Mouse (Mus musculus) bone marrow, adult 2 months (tissue): ENCODE results near the gene BC030867. TPM values are rescaled to one million over a fixed set of nuclear protein-coding genes. Genes with fewer than 3 reads are reported as not detected.

ENCODE experiments used
- H3K27ac ChIP-seq: fragments of 200-500 bp; 2 replicates; pipeline ENCODE4 v1.5.1; 2012; ENCODE audit warnings: low read depth, mild to moderate bottlenecking, control low read depth, inconsistent platforms, low read length; ENCODE audit not compliant: control insufficient read depth, poor library complexity, insufficient read depth
- H3K4me1 ChIP-seq: fragments of 200-500 bp; 2 replicates; pipeline ENCODE4 v1.6.1; 2011; ENCODE audit warnings: low read length; ENCODE audit not compliant: control insufficient read depth, insufficient read depth
- H3K4me3 ChIP-seq: fragments of 200-500 bp; replicated peaks from 2 replicates; pipeline ENCODE3; 2011; ENCODE audit warnings: mild to moderate bottlenecking, low read depth, low read length, control low read depth; ENCODE audit not compliant: control insufficient read depth
- CTCF ChIP-seq: fragments of 200-500 bp; IDR thresholded peaks from 2 replicates; pipeline ENCODE4 v1.5.1; 2011; ENCODE audit warnings: low read length, control low read depth; ENCODE audit not compliant: control insufficient read depth, insufficient read depth
- POLR2A ChIP-seq: fragments of 200-500 bp; IDR thresholded peaks from 2 replicates; pipeline ENCODE4 v1.6.1; 2011; ENCODE audit warnings: low read depth, mild to moderate bottlenecking, control low read depth, low read length, borderline replicate concordance; ENCODE audit not compliant: control insufficient read depth
- WGBS: fragments of 180-500 bp; shearing (Covaris S2); methylation state at CpG from one replicate; pipeline ENCODE4 v1.1.7; 2018; 5-methylcytosine and 5-hydroxymethylcytosine counted together
- polyA plus RNA-seq: library from polyadenylated mRNA; stranded (reverse); fragments of >200 nt; gene quantifications from 2 replicates; pipeline ENCODE4 v1.2.4, GENCODE M21; 2011; ENCODE audit warnings: low replicate concordance; ENCODE audit not compliant: missing spikeins, insufficient read depth, insufficient read length

Gene BC030867
- polyA plus RNA-seq, 1 experiment, result 39.2 TPM

DNA sequence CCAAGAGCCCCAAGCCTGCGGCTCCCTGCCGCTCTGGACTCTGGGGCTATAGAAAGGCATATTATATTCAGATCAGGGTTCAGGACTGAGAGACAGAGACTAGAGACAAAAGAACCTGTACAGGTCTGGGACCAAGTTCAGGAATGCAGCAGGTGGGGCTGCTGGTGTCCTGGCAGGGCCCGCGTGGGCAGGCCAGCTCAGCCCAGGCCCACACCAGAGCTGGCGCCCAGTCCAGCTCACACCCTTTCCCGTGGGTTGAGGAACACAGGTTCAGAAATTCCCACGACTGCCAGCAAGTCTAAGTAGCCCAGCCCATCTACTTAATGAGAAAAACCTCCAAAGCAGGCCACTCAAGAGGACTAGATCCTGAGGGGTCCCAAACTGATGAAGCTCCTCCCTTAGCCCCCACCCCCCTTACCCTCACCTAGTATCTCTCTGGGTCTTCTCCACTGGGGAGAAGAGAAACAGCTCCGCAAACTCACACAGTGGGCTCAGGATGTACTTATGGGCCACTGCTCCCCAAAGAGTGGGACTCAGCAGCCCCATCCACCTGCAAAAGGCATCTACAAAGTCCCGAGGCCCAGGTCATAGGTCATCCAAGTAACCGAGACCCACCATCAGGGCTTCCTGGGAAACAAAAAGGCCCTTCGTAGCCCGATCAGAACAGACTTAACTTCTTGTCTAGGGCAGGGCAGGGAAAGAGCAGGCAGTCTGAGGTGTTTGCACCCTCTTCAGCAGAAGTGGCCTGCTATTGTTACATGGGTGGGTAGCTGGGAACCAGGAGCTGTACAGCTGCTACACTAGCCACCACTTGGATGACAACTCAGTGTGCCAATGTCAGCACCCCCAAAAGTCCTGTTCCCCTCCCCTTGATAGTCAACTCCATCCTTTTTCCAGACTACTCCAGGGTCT, 22.4 kb upstream of the BC030867 start:
- WGBS, result 85% methylated on average over 12 of the region's 12 CpGs
- TF ChIP-seq POLR2A, result no peak
- TF ChIP-seq CTCF, result no peak
- Histone ChIP-seq H3K4me3 (no peak overlapping the region), H3K27ac (no peak overlapping the region), H3K4me1 (no peaks in the 10 kb centered on the region; the same call in 1 of the 2 replicates)

DNA sequence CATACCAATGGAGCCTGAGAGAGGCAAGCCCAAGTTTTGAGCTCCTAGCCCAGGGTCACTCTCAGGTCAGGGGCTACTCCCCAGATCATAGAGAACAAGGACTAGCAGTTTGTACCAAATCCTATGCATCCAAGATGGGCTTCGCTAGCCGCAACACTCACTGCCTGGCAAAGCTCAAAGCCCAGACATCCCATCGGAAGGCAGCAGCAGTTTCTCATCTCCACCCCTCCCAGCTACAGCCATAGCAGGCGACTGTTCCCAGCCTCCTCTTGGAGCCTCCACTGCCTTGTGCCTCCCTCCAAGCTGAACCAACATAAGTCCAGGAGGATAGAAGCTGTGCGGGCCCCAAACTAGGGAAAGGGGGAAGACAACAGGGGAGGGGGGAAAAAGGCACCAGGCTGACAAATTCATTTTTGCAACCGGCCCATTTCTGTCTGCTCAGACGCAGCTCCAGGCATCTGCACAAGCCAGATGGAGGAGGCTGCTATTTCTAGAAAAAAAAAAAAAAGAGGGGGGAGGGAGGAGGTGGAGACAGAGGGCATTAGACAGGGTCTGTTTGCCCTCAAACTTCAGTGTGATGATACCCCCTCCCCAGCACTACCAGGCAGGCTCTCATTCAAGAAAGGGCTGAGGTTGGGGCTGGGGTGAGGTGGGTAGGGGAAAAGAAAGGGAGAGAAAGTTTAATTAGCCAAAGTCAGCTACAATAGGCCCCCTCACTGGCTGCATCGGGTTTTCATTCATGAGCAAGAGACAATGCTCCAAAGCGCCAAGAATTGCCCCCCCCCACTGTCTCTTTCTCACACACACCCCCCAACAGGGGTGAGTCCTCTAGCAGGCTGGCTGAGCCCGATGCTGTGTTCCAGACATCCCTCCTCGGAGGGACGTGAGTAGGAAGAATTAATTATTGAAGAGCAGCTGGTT, 21.2 kb upstream of the BC030867 start:
- no peak overlapping the region for H3K4me3 ChIP-seq

DNA sequence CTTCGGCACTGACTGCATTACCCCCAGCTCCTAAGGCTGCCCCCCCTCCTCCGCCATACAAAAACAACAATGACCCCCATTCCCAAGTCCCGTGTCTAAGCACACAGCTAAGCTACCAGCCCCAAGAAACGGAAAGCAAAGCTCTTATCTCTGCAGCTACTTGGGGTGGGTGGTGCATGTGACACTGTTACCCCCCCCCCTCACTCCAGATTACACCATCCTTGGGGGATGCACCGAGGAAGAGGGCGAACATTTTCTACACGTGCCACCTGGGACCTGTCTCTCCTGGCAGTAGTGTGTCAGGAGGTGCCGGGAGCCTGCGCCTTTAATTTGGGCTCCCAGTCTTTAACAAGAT, 20.5 kb upstream of the BC030867 start:
- 52% methylated on average over 9 of the region's 9 CpGs for WGBS
- TF ChIP-seq POLR2A (no peak), CTCF (no peak)
- Histone ChIP-seq H3K4me3 (no peak overlapping the region), H3K27ac (no peak overlapping the region), H3K4me1 (no peaks in the 10 kb centered on the region; the same call in 1 of the 2 replicates)

More for the DNA sequence above, 21.2 kb upstream of the BC030867 start:
- TF ChIP-seq POLR2A (no peak), CTCF (no peak)
- WGBS, result 76% methylated on average over 12 of the region's 12 CpGs
- Histone ChIP-seq H3K27ac (no peak overlapping the region), H3K4me1 (no peaks in the 10 kb centered on the region; the same call in 1 of the 2 replicates)

DNA sequence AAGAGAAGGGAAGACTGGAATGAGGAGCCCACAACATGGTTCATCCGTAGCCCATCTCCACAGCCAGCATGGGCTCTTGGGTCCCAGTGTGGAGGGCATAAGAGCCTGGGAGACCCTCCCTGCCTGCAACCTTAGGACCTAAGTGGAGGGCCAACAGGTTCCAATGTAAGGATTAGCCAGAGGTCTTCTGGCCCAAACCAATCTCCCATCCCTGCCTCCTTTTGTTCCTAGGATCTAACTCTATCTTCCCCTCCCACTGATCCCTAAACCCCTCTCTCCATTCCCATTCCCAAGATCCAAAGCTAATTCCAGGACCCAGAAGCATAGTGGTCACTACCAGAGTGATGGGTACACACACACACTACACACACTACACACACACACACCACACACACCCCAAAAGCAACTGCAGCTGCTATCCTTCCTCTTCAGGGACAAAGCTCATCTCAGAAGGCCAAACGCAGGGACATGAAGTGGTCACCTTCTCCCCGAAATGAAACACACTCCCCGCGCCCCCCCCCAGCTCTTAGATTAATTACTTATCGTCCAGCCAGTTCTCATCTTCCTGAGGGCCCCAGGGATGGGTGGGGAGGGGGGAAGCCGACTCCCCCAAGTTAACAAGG, 19.9 kb upstream of the BC030867 start:
- TF ChIP-seq CTCF (no peak), POLR2A (no peak)
- no peak overlapping the region for H3K27ac ChIP-seq
- H3K4me1 ChIP-seq, result no peaks in the 10 kb centered on the region; the same call in 1 of the 2 replicates
- H3K4me3 ChIP-seq, result peak overlapping the region; percentile 84
- WGBS, result 17% methylated on average over 7 of the region's 7 CpGs

- Histone ChIP-seq H3K4me1 (no peaks in the 10 kb centered on the region; the same call in 1 of the 2 replicates), H3K27ac (peak overlapping the region; percentile 94), H3K4me3 (peak overlapping the region; percentile 84)
- TF ChIP-seq POLR2A (no peak), CTCF (no peak)
- under 1% methylated on average over 47 of the region's 47 CpGs for WGBS
These were observed 19.2 kb upstream of the BC030867 start for GRCm38 (mm10) chr11:102229331-102229953.

DNA sequence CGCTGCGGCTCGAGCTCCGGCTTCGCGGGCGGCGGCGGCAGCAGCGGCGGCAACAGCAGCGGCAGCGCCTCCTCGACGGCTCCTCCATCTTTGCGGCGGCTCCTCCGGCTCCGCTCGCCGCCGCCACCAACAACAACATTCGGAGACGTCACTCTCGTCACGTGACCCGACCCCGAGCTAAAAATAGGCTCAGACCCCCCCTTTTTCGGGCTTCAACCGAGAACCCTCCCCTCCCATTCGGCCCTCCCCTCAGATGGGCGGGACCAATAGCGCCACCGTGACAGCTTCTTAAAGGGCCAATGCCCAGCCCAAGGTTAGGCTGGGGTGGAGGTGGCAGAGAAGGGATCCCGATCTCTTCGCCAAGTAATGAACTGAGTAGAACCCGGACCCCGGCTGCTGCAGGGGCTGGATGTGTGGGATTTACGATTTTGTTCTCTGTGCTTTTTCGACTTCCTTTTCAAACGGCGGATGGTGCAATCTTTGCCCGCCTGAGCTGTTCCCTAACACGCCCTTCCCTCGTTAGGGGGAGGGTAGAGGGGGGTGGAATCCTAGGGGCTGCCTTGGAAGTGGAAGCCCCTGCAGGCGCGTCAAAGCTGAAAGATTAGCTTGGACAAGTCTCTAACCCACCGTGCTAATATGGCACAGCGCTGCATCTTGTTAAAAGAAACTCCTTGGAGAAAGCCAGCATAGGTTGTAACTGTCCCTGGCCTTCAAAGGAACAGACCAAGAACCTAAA, 18.5 kb upstream of the BC030867 start, which contains the start of gene Hdac5:
TSS of gene Hdac5 (minus strand) at position 161 of the 736 bp plus-strand sequence.
- Histone ChIP-seq H3K4me1 (no peaks in the 10 kb centered on the region; the same call in 1 of the 2 replicates), H3K27ac (peak within 1 kb of the TSS; percentile 94), H3K4me3 (peak within 1 kb of the TSS; percentile 84)
- TF ChIP-seq POLR2A, result peak; percentile 79; the same call in 1 of the 2 replicates
- 0 out of 2 replicates have a peak, but pooled peaks have one; percentile 13 for TF ChIP-seq CTCF
- WGBS, result 1% methylated on average over 48 of the region's 49 CpGs

GRCm38 (mm10) chr11:102236022-102236421, 12.7 kb upstream of the BC030867 start:
- whole genome bisulfite sequencing, result 37% methylated on average over 2 of the region's 2 CpGs
- TF ChIP-seq POLR2A (no peak), CTCF (no peak)
- no peak overlapping the region for H3K27ac ChIP-seq
- no peaks in the 10 kb centered on the region for H3K4me1 ChIP-seq
- no peak overlapping the region for H3K4me3 ChIP-seq
